ENCODE assay signal across 8 mouse cellular contexts in the genomic region with DNA sequence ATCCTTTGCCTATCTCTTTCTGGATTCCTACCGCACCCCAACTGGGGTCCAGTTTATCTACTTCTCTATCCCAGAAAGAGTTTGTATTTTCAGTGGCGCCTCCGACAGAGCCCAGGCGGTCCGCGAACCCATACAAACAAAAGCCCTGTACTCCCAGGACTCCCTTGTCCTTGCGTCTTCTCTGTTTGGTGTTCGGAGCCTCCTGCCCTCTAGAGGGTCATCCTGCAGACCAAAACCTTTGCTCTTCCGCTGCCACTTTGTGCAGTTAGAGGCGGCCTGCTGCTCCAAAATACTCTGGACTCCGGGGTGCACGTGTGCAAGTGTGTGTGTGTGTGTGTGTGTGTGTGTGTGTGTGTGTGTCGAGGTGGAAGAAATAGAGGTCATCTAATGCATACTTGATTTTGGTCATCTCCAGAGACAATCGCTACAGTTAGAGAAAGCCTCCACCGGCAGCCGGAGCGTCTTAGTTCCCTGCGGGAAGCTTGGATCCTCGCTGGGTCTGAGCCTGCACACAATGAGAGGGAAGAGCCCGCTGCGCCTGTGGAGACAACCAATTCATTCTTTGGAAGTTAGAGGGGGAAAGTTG. TPM values are rescaled to one million over a fixed set of nuclear protein-coding genes. Genes with fewer than 3 reads are reported as not detected.
DNase-seq lines count a peak whose midpoint lies in the region; ATAC-seq and TF ChIP-seq lines count a peak whose summit lies in the region.

No protein-coding gene starts in this region.

- H3K27me3 ChIP-seq in ES-Bruce4 (ENCODE audit: control insufficient read depth, insufficient read depth, low read length, poor library complexity, severe bottlenecking), result peaks cover 5% of the 10 kb centered on the region
- no peaks in the 10 kb centered on the region for H3K27me3 ChIP-seq in embryonic facial prominence, embryonic 11.5 days (ENCODE audit: control insufficient read depth, insufficient read depth, low read length)
- H3K27me3 ChIP-seq in hindbrain, embryonic 12.5 days, result peaks cover 3% of the 10 kb centered on the region; the same call in 1 of the 2 replicates
- 0 out of 2 replicates have a peak, but pooled peaks cover 11% of the 10 kb centered on the region for H3K27me3 ChIP-seq in limb, embryonic 14.5 days (ENCODE audit: control insufficient read depth, insufficient read depth, low read length)
- peaks cover 3% of the 10 kb centered on the region; the same call in 1 of the 2 replicates for H3K27me3 ChIP-seq in neural tube, embryonic 12.5 days (replicated peaks)

- no peaks in the 10 kb centered on the region for H3K36me3 ChIP-seq in ES-Bruce4 (ENCODE audit: control insufficient read depth, insufficient read depth, low read length, poor library complexity, severe bottlenecking)
- no peaks in the 10 kb centered on the region for H3K36me3 ChIP-seq in embryonic facial prominence, embryonic 11.5 days (replicated peaks; ENCODE audit: control insufficient read depth, insufficient read depth, low read depth, low read length)
- no peaks in the 10 kb centered on the region for H3K36me3 ChIP-seq in hindbrain, embryonic 12.5 days
- no peaks in the 10 kb centered on the region for H3K36me3 ChIP-seq in limb, embryonic 14.5 days (ENCODE audit: control insufficient read depth, insufficient read depth, low read length)
- no peaks in the 10 kb centered on the region for H3K36me3 ChIP-seq in neural tube, embryonic 12.5 days

- H3K9ac ChIP-seq in ES-Bruce4 (ENCODE audit: low read depth, poor library complexity, severe bottlenecking), result peak overlapping the region; percentile 36; the same call in 1 of the 2 replicates
- H3K9ac ChIP-seq in embryonic facial prominence, embryonic 11.5 days (replicated peaks; ENCODE audit: low read length), result peak overlapping the region; percentile 92
- peak overlapping the region; percentile 75 for H3K9ac ChIP-seq in hindbrain, embryonic 12.5 days
- H3K9ac ChIP-seq in limb, embryonic 14.5 days (ENCODE audit: low read depth, low read length, severe bottlenecking), result peak overlapping the region; percentile 85
- H3K9ac ChIP-seq in neural tube, embryonic 12.5 days, result peak overlapping the region; percentile 75

- no peak for TF ChIP-seq EP300 in ES-Bruce4 (IDR thresholded peaks at IDR 0.05; ENCODE audit: insufficient read depth, low read depth, low read length)

- H3K27ac ChIP-seq in ES-Bruce4 (ENCODE audit: insufficient read depth, low read length), result no peak overlapping the region
- peak overlapping the region; percentile 82; the same call in 1 of the 2 replicates for H3K27ac ChIP-seq in embryonic facial prominence, embryonic 11.5 days (replicated peaks; ENCODE audit: low read depth, low read length)
- peak overlapping the region; percentile 76; the same call in 1 of the 2 replicates for H3K27ac ChIP-seq in hindbrain, embryonic 12.5 days
- H3K27ac ChIP-seq in limb, embryonic 14.5 days (replicated peaks; ENCODE audit: low read depth, low read length), result peak overlapping the region; percentile 88; the same call in 1 of the 2 replicates
- H3K27ac ChIP-seq in neural tube, embryonic 12.5 days, result no peak overlapping the region

- H3K4me2 ChIP-seq in embryonic facial prominence, embryonic 11.5 days (ENCODE audit: low read depth, low read length), result peak overlapping the region; percentile 71
- peak overlapping the region; percentile 88 for H3K4me2 ChIP-seq in hindbrain, embryonic 12.5 days (replicated peaks)
- peak overlapping the region; percentile 79 for H3K4me2 ChIP-seq in limb, embryonic 14.5 days (replicated peaks; ENCODE audit: low read depth, low read length, severe bottlenecking)
- peak overlapping the region; percentile 95 for H3K4me2 ChIP-seq in neural tube, embryonic 12.5 days (replicated peaks)

- ATAC-seq in embryonic facial prominence, embryonic 11.5 days (replicated peaks; ENCODE audit: insufficient number of reproducible peaks, low FRiP score, low TSS enrichment, low read depth), result no peak
- no peak for ATAC-seq in hindbrain, embryonic 12.5 days (ENCODE audit: low FRiP score)
- no peak for ATAC-seq in limb, embryonic 14.5 days (ENCODE audit: low FRiP score, low read depth)
- ATAC-seq in neural tube, embryonic 12.5 days (ENCODE audit: low FRiP score, low read depth), result peak; percentile 22

- H3K9me3 ChIP-seq in ES-Bruce4 (replicated peaks; ENCODE audit: control insufficient read depth, insufficient read depth, low read length, poor library complexity, severe bottlenecking), result no peaks in the 10 kb centered on the region; the same call in 1 of the 2 replicates
- H3K9me3 ChIP-seq in embryonic facial prominence, embryonic 11.5 days (replicated peaks; ENCODE audit: control insufficient read depth, low read length), result no peaks in the 10 kb centered on the region
- no peaks in the 10 kb centered on the region for H3K9me3 ChIP-seq in hindbrain, embryonic 12.5 days (replicated peaks)
- H3K9me3 ChIP-seq in limb, embryonic 14.5 days (ENCODE audit: control insufficient read depth, low read length), result 0 out of 2 replicates have a peak, but pooled peaks cover 5% of the 10 kb centered on the region
- H3K9me3 ChIP-seq in neural tube, embryonic 12.5 days, result no peaks in the 10 kb centered on the region

- DNase-seq in adrenal gland, postnatal 10 days, result peak; percentile 40
- DNase-seq in adrenal gland, adult 18-20 months (ENCODE audit: low spot score in 2 of 2), result no peak
- peak; percentile 51 for DNase-seq in embryonic facial prominence, embryonic 11.5 days (ENCODE audit: low spot score)
- DNase-seq in limb, embryonic 14.5 days (ENCODE audit: low spot score), result no peak
- no peak for DNase-seq in thymus, postnatal 4 days

- WGBS in embryonic facial prominence, embryonic 11.5 days, result under 1% methylated on average over 21 of the region's 21 CpGs
- WGBS in hindbrain, embryonic 12.5 days, result under 1% methylated on average over 21 of the region's 21 CpGs
- WGBS in limb, embryonic 14.5 days, result 0% methylated on average over 21 of the region's 21 CpGs
- WGBS in neural tube, embryonic 12.5 days, result under 1% methylated on average over 21 of the region's 21 CpGs

- TF ChIP-seq CTCF in ES-Bruce4 (IDR thresholded peaks at IDR 0.05; ENCODE audit: low read depth, low read length), result no peak

- no peak for TF ChIP-seq POLR2A in ES-Bruce4 (IDR thresholded peaks at IDR 0.05; ENCODE audit: insufficient read depth, low read length)
- no peak for TF ChIP-seq POLR2A in limb, embryonic 14.5 days (IDR thresholded peaks at IDR 0.05; ENCODE audit: borderline replicate concordance, extremely low read depth, insufficient read depth, insufficient read length)

- peak overlapping the region; percentile 96 for H3K4me3 ChIP-seq in ES-Bruce4 (ENCODE audit: low read depth, low read length)
- H3K4me3 ChIP-seq in embryonic facial prominence, embryonic 11.5 days (ENCODE audit: low read depth, low read length), result peak overlapping the region; percentile 88
- H3K4me3 ChIP-seq in hindbrain, embryonic 12.5 days, result peak overlapping the region; percentile 67
- peak overlapping the region; percentile 78 for H3K4me3 ChIP-seq in limb, embryonic 14.5 days (replicated peaks; ENCODE audit: low read length)
- peak overlapping the region; percentile 65 for H3K4me3 ChIP-seq in neural tube, embryonic 12.5 days

- peaks cover 2% of the 10 kb centered on the region for H3K4me1 ChIP-seq in ES-Bruce4 (ENCODE audit: control insufficient read depth, insufficient read depth, low read length)
- H3K4me1 ChIP-seq in embryonic facial prominence, embryonic 11.5 days (ENCODE audit: control insufficient read depth, insufficient read depth, low read length), result 0 out of 2 replicates have a peak, but pooled peaks cover 3% of the 10 kb centered on the region
- H3K4me1 ChIP-seq in hindbrain, embryonic 12.5 days, result peaks cover 15% of the 10 kb centered on the region; the same call in 1 of the 2 replicates
- peaks cover 23% of the 10 kb centered on the region for H3K4me1 ChIP-seq in limb, embryonic 14.5 days (ENCODE audit: control insufficient read depth, insufficient read depth, low read length)
- H3K4me1 ChIP-seq in neural tube, embryonic 12.5 days, result peaks cover 12% of the 10 kb centered on the region; the same call in 1 of the 2 replicates

RNA-seq across cellular contexts. Expression of gene Ror1, which starts 1.1 kb away (rescaled TPM):
- total RNA-seq in adrenal gland, postnatal 10 days (2021), result 1 to 10 TPM; 5.5 to 6.2 TPM
- total RNA-seq in adrenal gland, adult 18-20 months (2021), result 1 to 10 TPM; 2.0 to 3.4 TPM
- polyA plus RNA-seq in ES-Bruce4 (2011; ENCODE audit: insufficient read depth, insufficient read length, low read depth, missing spikeins), result 0.27 and 0.73 TPM in 2 replicates
- 15.5 and 17.3 TPM in 2 replicates for polyA plus RNA-seq in embryonic facial prominence, embryonic 11.5 days (2014; fragmentation: Nextera tagmentation; extraction: Ambion mirVana)
- polyA plus RNA-seq in hindbrain, embryonic 12.5 days (2016; fragmentation: Nextera tagmentation; extraction: Ambion mirVana), result 9.3 and 9.9 TPM in 2 replicates
- polyA plus RNA-seq in limb, embryonic 14.5 days (2012; rRNA removed), result 8.6 and 8.7 TPM in 2 replicates
- polyA plus RNA-seq in limb, embryonic 14.5 days (2014; fragmentation: Nextera tagmentation; extraction: Ambion mirVana), result 12.0 and 13.2 TPM in 2 replicates
- polyA plus RNA-seq in neural tube, embryonic 12.5 days (2016; fragmentation: Nextera tagmentation; extraction: Ambion mirVana), result 4.3 and 5.6 TPM in 2 replicates

Comparison
In these comparisons a context has a peak if more than half of its experiments do, and no peak if none do; other contexts are left out.
1. DNase-seq: peak in adrenal gland, postnatal 10 days (single experiment) and embryonic facial prominence, embryonic 11.5 days (single experiment); none in adrenal gland, adult 18-20 months (0 of 2), limb, embryonic 14.5 days (single experiment) and thymus, postnatal 4 days (single experiment).
2. H3K27ac ChIP-seq: peak in embryonic facial prominence, embryonic 11.5 days (single experiment), hindbrain, embryonic 12.5 days (single experiment) and limb, embryonic 14.5 days (single experiment); none in ES-Bruce4 (single experiment) and neural tube, embryonic 12.5 days (single experiment).
3. H3K9ac ChIP-seq: peak in every context shown above with its lines; median percentile 92 in embryonic facial prominence, embryonic 11.5 days; 85 in limb, embryonic 14.5 days; 75 in hindbrain, embryonic 12.5 days; 75 in neural tube, embryonic 12.5 days; 36 in ES-Bruce4.
4. Peak in every context shown above with its lines, with median percentiles within 50 percentile points of each other: H3K4me3 ChIP-seq and H3K4me2 ChIP-seq.